Mouse (Mus musculus) c-Kit-positive CD71-positive TER-119-negative erythroid progenitor cells, embryonic 14.5 days (primary cell): ENCODE measurements at regions not wholly inside any gene's neighbourhood (a gene's known extent, or its start where the extent isn't known, plus 50 kb on each side); places are given as distances from the start of the nearest gene placed in this dataset.

Experiments
- DNase-seq: peaks from one replicate; pipeline ENCODE4 v3.0.0-alpha.2; 2013; ENCODE audit warnings: low read depth

- DNase-seq: no peak
Measured at GRCm38 (mm10) chr10:99466695-99467094, 203.7 kb downstream of the Dusp6 start.

GRCm38 (mm10) chr10:99467319-99467842, 204.3 kb downstream of the Dusp6 start:
- no peak for DNase-seq

- DNase-seq: no peak
Measured at GRCm38 (mm10) chr10:99468971-99469370, 205.9 kb downstream of the Dusp6 start.

- DNase-seq: no peak
Measured at GRCm38 (mm10) chr10:99471832-99472497, 208.9 kb downstream of the Dusp6 start.

GRCm38 (mm10) chr10:99472806-99473205, 209.8 kb downstream of the Dusp6 start:
- DNase-seq: no peak

GRCm38 (mm10) chr10:99473758-99474157, 210.7 kb downstream of the Dusp6 start:
- DNase-seq: no peak

GRCm38 (mm10) chr10:99474546-99474945, 211.5 kb downstream of the Dusp6 start:
- no peak for DNase-seq

- DNase-seq: no peak
Measured at GRCm38 (mm10) chr10:99476214-99476613, 213.2 kb downstream of the Dusp6 start.

GRCm38 (mm10) chr10:99476776-99477175, 213.7 kb downstream of the Dusp6 start:
- no peak for DNase-seq

GRCm38 (mm10) chr10:99480573-99480972, 217.5 kb downstream of the Dusp6 start:
- no peak for DNase-seq

- no peak for DNase-seq
Measured at GRCm38 (mm10) chr10:99482009-99482408, 219.0 kb downstream of the Dusp6 start.

- no peak for DNase-seq
Measured at GRCm38 (mm10) chr10:99488195-99489080, 225.4 kb downstream of the Dusp6 start.

GRCm38 (mm10) chr10:99511514-99512237, 247.8 kb downstream of the Csl start:
- no peak for DNase-seq

GRCm38 (mm10) chr10:99517944-99518343, 241.5 kb downstream of the Csl start:
- DNase-seq: no peak

- no peak for DNase-seq
Measured at GRCm38 (mm10) chr10:99519479-99519878, 240.0 kb downstream of the Csl start.

GRCm38 (mm10) chr10:99523817-99524216, 235.6 kb downstream of the Csl start:
- no peak for DNase-seq

GRCm38 (mm10) chr10:99524273-99525212, 234.9 kb downstream of the Csl start:
- DNase-seq: no peak

- no peak for DNase-seq
Measured at GRCm38 (mm10) chr10:99526148-99526547, 233.3 kb downstream of the Csl start.

- no peak for DNase-seq
Measured at GRCm38 (mm10) chr10:99526561-99526960, 232.9 kb downstream of the Csl start.

GRCm38 (mm10) chr10:99531104-99531503, 228.4 kb downstream of the Csl start:
- no peak for DNase-seq

- no peak for DNase-seq
Measured at GRCm38 (mm10) chr10:99531556-99531955, 227.9 kb downstream of the Csl start.
